Mouse (Mus musculus): ENCODE measurements around the gene Sgcd. TPM values are rescaled to one million over a fixed set of nuclear protein-coding genes. Genes with fewer than 3 reads are reported as not detected.

The Sgcd gene
- polyA plus RNA-seq, 1 experiment from 2014 or later: 5.3 TPM

DNA sequence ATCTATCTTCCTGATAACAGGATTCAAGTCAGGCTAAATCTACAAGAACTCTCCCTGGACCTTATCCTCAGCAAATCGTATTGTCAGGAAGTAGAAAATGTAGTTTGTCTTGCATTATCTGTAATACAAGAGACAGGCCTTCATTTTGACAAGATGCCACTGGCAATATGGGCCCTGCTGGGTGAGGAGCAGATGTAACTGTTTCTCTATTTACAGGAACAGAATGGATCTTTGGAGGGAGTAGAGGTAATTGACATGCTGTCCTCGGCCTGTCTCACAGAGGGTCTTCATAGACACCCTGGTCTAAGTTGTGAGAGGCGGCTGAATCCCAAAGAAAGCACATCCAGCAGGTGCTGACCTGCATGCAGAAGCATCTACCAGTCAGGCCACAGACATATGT, 35.5 kb downstream of the Sgcd start:
- ATAC-seq (ENCODE audit: insufficient number of reproducible peaks, low FRiP score, low TSS enrichment, low read depth) (no peak), DNase-seq (ENCODE audit: low spot score) (no peak)
- H3K36me3 ChIP-seq (ENCODE audit: control insufficient read depth, insufficient read depth, low read length): no peaks in the 10 kb centered on the region
- no peaks in the 10 kb centered on the region for H3K4me1 ChIP-seq (ENCODE audit: control insufficient read depth, insufficient read depth, low read length)
- H3K9me3 ChIP-seq (ENCODE audit: control insufficient read depth, low read length): no peaks in the 10 kb centered on the region
- H3K27me3 ChIP-seq (ENCODE audit: control insufficient read depth, insufficient read depth, low read length): no peaks in the 10 kb centered on the region
- 78% methylated on average over 3 of the region's 3 CpGs for WGBS
- H3K27ac ChIP-seq (replicated peaks; ENCODE audit: low read depth, low read length): no peak overlapping the region
- no peak overlapping the region for H3K9ac ChIP-seq (ENCODE audit: low read length)
- H3K4me3 ChIP-seq (ENCODE audit: low read depth, low read length): no peak overlapping the region
- H3K4me2 ChIP-seq (ENCODE audit: low read depth, severe bottlenecking): no peak overlapping the region

DNA sequence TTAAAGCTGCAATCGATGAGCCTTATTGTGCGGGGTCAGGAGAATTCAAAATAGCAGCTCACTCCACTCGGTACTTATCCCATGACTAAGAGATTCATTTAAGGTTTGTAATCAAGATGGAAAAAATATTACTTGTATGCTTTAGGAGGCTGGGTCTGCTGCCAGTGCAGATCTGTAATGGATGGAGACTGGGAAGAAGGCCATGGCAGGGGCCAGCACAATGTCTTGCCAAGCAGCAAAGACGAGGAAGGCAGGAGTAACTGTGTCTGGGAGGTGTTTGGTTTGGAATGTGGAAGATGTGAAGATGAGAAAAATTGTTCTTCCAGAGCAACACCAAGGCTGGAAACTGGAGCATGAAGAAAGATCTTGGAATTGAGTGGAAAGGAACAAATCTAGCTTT, 36.4 kb downstream of the Sgcd start:
- Histone ChIP-seq H3K27me3 (ENCODE audit: control insufficient read depth, insufficient read depth, low read length) (no peaks in the 10 kb centered on the region), H3K4me2 (ENCODE audit: low read depth, severe bottlenecking) (no peak overlapping the region), H3K9me3 (ENCODE audit: control insufficient read depth, low read length) (no peaks in the 10 kb centered on the region), H3K4me1 (ENCODE audit: control insufficient read depth, insufficient read depth, low read length) (no peaks in the 10 kb centered on the region), H3K4me3 (ENCODE audit: low read depth, low read length) (no peak overlapping the region), H3K9ac (ENCODE audit: low read length) (no peak overlapping the region), H3K27ac (replicated peaks; ENCODE audit: low read depth, low read length) (no peak overlapping the region), H3K36me3 (ENCODE audit: control insufficient read depth, insufficient read depth, low read length) (no peaks in the 10 kb centered on the region)
- WGBS: 82% methylated on average over 4 of the region's 4 CpGs
- no peak for ATAC-seq (ENCODE audit: insufficient number of reproducible peaks, low FRiP score, low TSS enrichment, low read depth)
- DNase-seq (ENCODE audit: low spot score): no peak

DNA sequence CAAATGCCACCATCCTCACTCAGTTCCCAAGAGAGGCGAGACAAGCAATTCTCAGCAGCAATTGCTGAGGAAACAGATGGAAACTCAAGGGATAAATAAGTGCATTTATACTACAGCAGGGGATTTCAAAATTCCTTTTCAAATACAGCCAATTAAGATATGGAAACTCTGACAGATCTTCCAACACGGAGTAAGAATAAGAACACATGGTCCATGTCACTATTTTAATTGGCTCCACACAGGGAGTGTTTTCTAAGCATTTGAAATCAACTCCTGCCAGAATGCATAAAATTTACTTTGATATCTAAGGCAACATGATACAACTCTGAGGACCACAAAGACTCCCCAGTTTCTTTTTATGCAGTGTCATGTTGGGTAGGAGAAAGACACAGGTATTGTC, 49.0 kb downstream of the Sgcd start:
- H3K27me3 ChIP-seq (ENCODE audit: control insufficient read depth, insufficient read depth, low read length): no peaks in the 10 kb centered on the region
- H3K4me2 ChIP-seq (ENCODE audit: low read depth, severe bottlenecking): no peak overlapping the region
- no peak overlapping the region for H3K27ac ChIP-seq (replicated peaks; ENCODE audit: low read depth, low read length)
- no peaks in the 10 kb centered on the region for H3K9me3 ChIP-seq (ENCODE audit: control insufficient read depth, low read length)
- ATAC-seq (ENCODE audit: insufficient number of reproducible peaks, low FRiP score, low TSS enrichment, low read depth) (no peak), DNase-seq (ENCODE audit: low spot score) (no peak)
- no peak overlapping the region for H3K4me3 ChIP-seq (ENCODE audit: low read depth, low read length)
- WGBS: 89% methylated on average over 2 of the region's 2 CpGs
- no peaks in the 10 kb centered on the region for H3K36me3 ChIP-seq (ENCODE audit: control insufficient read depth, insufficient read depth, low read length)
- no peak overlapping the region for H3K9ac ChIP-seq (ENCODE audit: low read length)
- no peaks in the 10 kb centered on the region for H3K4me1 ChIP-seq (ENCODE audit: control insufficient read depth, insufficient read depth, low read length)

- H3K4me2 ChIP-seq (ENCODE audit: low read depth, severe bottlenecking): no peak overlapping the region
- H3K9me3 ChIP-seq (ENCODE audit: control insufficient read depth, low read length): no peaks in the 10 kb centered on the region
- no peak for ATAC-seq (ENCODE audit: insufficient number of reproducible peaks, low FRiP score, low TSS enrichment, low read depth)
- no peaks in the 10 kb centered on the region for H3K27me3 ChIP-seq (ENCODE audit: control insufficient read depth, insufficient read depth, low read length)
- no peaks in the 10 kb centered on the region for H3K36me3 ChIP-seq (ENCODE audit: control insufficient read depth, insufficient read depth, low read length)
- no peak overlapping the region for H3K27ac ChIP-seq (replicated peaks; ENCODE audit: low read depth, low read length)
- no peak overlapping the region for H3K9ac ChIP-seq (ENCODE audit: low read length)
- H3K4me3 ChIP-seq (ENCODE audit: low read depth, low read length): no peak overlapping the region
- no peak for DNase-seq (ENCODE audit: low spot score)
- 86% methylated on average over 2 of the region's 2 CpGs for WGBS
- no peaks in the 10 kb centered on the region for H3K4me1 ChIP-seq (ENCODE audit: control insufficient read depth, insufficient read depth, low read length)
Observed at GRCm38 (mm10) chr11:47917616-47918015, 71.2 kb downstream of the Sgcd start.

DNA sequence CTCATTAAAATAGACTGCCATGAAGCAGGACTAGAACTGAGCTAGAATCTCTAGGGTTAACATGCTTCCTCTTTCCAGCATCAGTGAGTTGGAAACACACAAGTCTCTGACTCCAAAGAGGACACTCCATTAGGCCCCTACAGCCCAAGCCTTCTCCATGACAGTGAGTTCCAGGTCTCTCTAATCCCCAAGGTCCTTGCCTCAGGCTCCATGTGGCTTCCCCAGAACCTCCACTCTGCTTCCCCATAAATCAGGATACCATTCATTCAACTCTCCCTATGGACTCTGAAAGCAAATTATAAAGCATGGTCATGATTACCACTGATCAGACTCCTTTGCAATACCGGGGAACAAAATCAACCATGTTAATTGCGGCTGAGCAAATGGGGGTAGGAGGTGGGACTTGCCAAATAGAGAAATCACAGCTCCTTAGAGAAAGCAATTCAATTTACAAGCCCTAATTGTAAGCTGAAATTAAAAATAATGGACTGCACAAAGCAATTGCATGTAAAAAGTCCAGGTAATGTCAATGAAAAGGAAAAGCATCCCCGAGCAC, 97.1 kb downstream of the Sgcd start:
- H3K9me3 ChIP-seq (ENCODE audit: control insufficient read depth, low read length): no peaks in the 10 kb centered on the region
- DNase-seq (ENCODE audit: low spot score): no peak
- WGBS: 87% methylated on average over 3 of the region's 3 CpGs

GRCm38 (mm10) chr11:47890315-47890714, 98.5 kb downstream of the Sgcd start:
- Histone ChIP-seq H3K4me3 (ENCODE audit: low read depth, low read length) (no peak overlapping the region), H3K9ac (ENCODE audit: low read length) (no peak overlapping the region), H3K4me2 (ENCODE audit: low read depth, severe bottlenecking) (no peak overlapping the region), H3K4me1 (ENCODE audit: control insufficient read depth, insufficient read depth, low read length) (no peaks in the 10 kb centered on the region), H3K27me3 (ENCODE audit: control insufficient read depth, insufficient read depth, low read length) (no peaks in the 10 kb centered on the region), H3K36me3 (ENCODE audit: control insufficient read depth, insufficient read depth, low read length) (no peaks in the 10 kb centered on the region), H3K27ac (replicated peaks; ENCODE audit: low read depth, low read length) (no peak overlapping the region), H3K9me3 (ENCODE audit: control insufficient read depth, low read length) (no peaks in the 10 kb centered on the region)
- ATAC-seq (ENCODE audit: insufficient number of reproducible peaks, low FRiP score, low TSS enrichment, low read depth): no peak
- peak; percentile 31 for DNase-seq (ENCODE audit: low spot score)
- WGBS: 54% methylated on average over 2 of the region's 2 CpGs

More for the DNA sequence above, 97.1 kb downstream of the Sgcd start:
- Histone ChIP-seq H3K4me1 (ENCODE audit: control insufficient read depth, insufficient read depth, low read length) (no peaks in the 10 kb centered on the region), H3K27ac (replicated peaks; ENCODE audit: low read depth, low read length) (no peak overlapping the region), H3K4me2 (ENCODE audit: low read depth, severe bottlenecking) (no peak overlapping the region), H3K4me3 (ENCODE audit: low read depth, low read length) (no peak overlapping the region), H3K9ac (ENCODE audit: low read length) (no peak overlapping the region), H3K36me3 (ENCODE audit: control insufficient read depth, insufficient read depth, low read length) (no peaks in the 10 kb centered on the region), H3K27me3 (ENCODE audit: control insufficient read depth, insufficient read depth, low read length) (no peaks in the 10 kb centered on the region)
- ATAC-seq (ENCODE audit: insufficient number of reproducible peaks, low FRiP score, low TSS enrichment, low read depth): no peak

- no peak overlapping the region for H3K4me2 ChIP-seq (ENCODE audit: low read depth, severe bottlenecking)
- H3K4me3 ChIP-seq (ENCODE audit: low read depth, low read length): no peak overlapping the region
- no peaks in the 10 kb centered on the region for H3K9me3 ChIP-seq (ENCODE audit: control insufficient read depth, low read length)
- no peaks in the 10 kb centered on the region for H3K36me3 ChIP-seq (ENCODE audit: control insufficient read depth, insufficient read depth, low read length)
- H3K27me3 ChIP-seq (ENCODE audit: control insufficient read depth, insufficient read depth, low read length): no peaks in the 10 kb centered on the region
- no peak overlapping the region for H3K27ac ChIP-seq (replicated peaks; ENCODE audit: low read depth, low read length)
- H3K9ac ChIP-seq (ENCODE audit: low read length): no peak overlapping the region
- no peaks in the 10 kb centered on the region for H3K4me1 ChIP-seq (ENCODE audit: control insufficient read depth, insufficient read depth, low read length)
- 77% methylated on average over 3 of the region's 3 CpGs for WGBS
- ATAC-seq (ENCODE audit: insufficient number of reproducible peaks, low FRiP score, low TSS enrichment, low read depth) (no peak), DNase-seq (ENCODE audit: low spot score) (no peak)
Observed at GRCm38 (mm10) chr11:47885310-47885709, 103.5 kb downstream of the Sgcd start.

- ATAC-seq (ENCODE audit: insufficient number of reproducible peaks, low FRiP score, low TSS enrichment, low read depth): no peak
- no peaks in the 10 kb centered on the region for H3K27me3 ChIP-seq (ENCODE audit: control insufficient read depth, insufficient read depth, low read length)
- H3K9me3 ChIP-seq (ENCODE audit: control insufficient read depth, low read length): no peaks in the 10 kb centered on the region
- H3K9ac ChIP-seq (ENCODE audit: low read length): no peak overlapping the region
- H3K4me3 ChIP-seq (ENCODE audit: low read depth, low read length): no peak overlapping the region
- H3K4me1 ChIP-seq (ENCODE audit: control insufficient read depth, insufficient read depth, low read length): no peaks in the 10 kb centered on the region
- WGBS: 70% methylated on average over 1 of the region's 1 CpGs
- H3K27ac ChIP-seq (replicated peaks; ENCODE audit: low read depth, low read length): no peak overlapping the region
- no peaks in the 10 kb centered on the region for H3K36me3 ChIP-seq (ENCODE audit: control insufficient read depth, insufficient read depth, low read length)
- no peak overlapping the region for H3K4me2 ChIP-seq (ENCODE audit: low read depth, severe bottlenecking)
- DNase-seq (ENCODE audit: low spot score): no peak
Observed at GRCm38 (mm10) chr11:47883545-47883944, 105.2 kb downstream of the Sgcd start.

- 60% methylated on average over 5 of the region's 5 CpGs for WGBS
- Histone ChIP-seq H3K4me3 (ENCODE audit: low read depth, low read length) (no peak overlapping the region), H3K4me2 (ENCODE audit: low read depth, severe bottlenecking) (no peak overlapping the region), H3K9me3 (ENCODE audit: control insufficient read depth, low read length) (no peaks in the 10 kb centered on the region), H3K4me1 (ENCODE audit: control insufficient read depth, insufficient read depth, low read length) (no peaks in the 10 kb centered on the region), H3K36me3 (ENCODE audit: control insufficient read depth, insufficient read depth, low read length) (no peaks in the 10 kb centered on the region), H3K27me3 (ENCODE audit: control insufficient read depth, insufficient read depth, low read length) (no peaks in the 10 kb centered on the region), H3K9ac (ENCODE audit: low read length) (no peak overlapping the region), H3K27ac (replicated peaks; ENCODE audit: low read depth, low read length) (no peak overlapping the region)
- ATAC-seq (ENCODE audit: insufficient number of reproducible peaks, low FRiP score, low TSS enrichment, low read depth): no peak
- DNase-seq (ENCODE audit: low spot score): no peak
Observed at GRCm38 (mm10) chr11:47876633-47877170, 112.1 kb downstream of the Sgcd start.
